Mouse (Mus musculus) colon, adult 2 months (tissue): ENCODE results near the gene Ppp1r35. TPM values are rescaled to one million over a fixed set of nuclear protein-coding genes. Genes with fewer than 3 reads are reported as not detected.

Experiments
- polyA plus RNA-seq: library from polyadenylated mRNA; depleted of rRNA; stranded (reverse); fragments of >200 nt; gene quantifications from 2 replicates; pipeline ENCODE4 v1.2.3, GENCODE M21; 2012; rRNA removed

Ppp1r35 gene
- polyA plus RNA-seq, result 57.8 and 59.4 TPM in 2 replicates

GRCm38 (mm10) chr5:137778635-137779034 lies at the start of gene Ppp1r35:
Ppp1r35 (plus strand) TSS chr5:137778849.

GRCm38 (mm10) chr5:137741023-137741931 lies 37.4 kb upstream of the Ppp1r35 start, which contains the start of gene Nyap1:
Nyap1 (minus strand) TSS chr5:137741607.

DNA sequence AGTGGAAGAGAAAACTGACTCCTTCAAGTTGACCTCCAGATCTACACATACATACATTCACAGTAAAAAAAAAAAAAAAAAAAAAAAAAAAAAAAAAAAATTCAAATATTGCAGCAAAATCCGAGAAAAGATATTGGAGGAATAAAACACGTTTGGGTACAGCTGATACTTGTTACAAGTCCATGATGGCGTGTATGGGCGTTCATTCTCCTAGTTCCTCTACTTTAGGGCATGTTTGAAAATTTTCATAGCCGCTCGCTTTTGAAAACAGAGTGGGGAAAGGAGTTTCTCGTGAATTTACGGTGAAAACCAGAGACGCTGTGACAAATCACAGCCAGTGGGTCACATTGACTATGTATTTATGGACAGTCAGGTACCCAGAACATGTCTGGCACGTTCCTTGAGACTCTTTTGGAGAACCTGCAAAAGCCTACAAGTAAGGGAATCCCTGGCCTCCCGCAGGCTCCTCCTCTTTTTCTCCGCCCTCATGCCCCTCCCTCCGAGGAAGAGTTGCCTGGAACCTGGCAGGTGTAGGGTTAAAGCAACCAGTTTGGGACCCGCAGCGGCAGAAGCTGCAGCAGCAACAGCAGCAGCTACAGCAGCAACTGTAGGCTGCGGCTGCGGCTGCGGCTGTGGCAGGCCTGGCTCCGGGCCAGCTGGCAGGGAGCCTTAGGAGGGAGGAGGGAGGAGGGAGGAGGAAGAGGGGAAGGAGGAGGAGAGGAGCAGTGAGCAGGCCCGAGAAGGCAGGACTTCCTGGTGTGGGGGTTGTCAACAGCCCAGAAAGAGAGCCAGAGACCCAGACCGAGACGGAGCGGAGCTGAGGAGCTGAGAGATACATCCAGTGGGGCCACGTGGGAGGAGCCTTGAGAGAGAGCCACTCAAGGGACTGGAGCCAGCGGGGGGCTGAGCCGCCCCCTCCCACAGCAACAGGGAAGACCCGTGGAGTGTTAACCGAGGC lies 33.2 kb upstream of the Ppp1r35 start, which contains the start of gene Tsc22d4:
Gene Tsc22d4 (plus strand): TSS at position 517 of the 958 bp plus-strand sequence.

GRCm38 (mm10) chr5:137787151-137787928 lies 8.7 kb downstream of the Ppp1r35 start, which contains the start of the genes Mepce and Zcwpw1:
Mepce (minus strand) TSS chr5:137787655.
Zcwpw1 (plus strand) TSS chr5:137787798.

Other genes starting within 250 kb of the Ppp1r35 start
- gene Epo, start 245.6 kb upstream of the Ppp1r35 start, polyA plus RNA-seq, result not detected in 2 replicates
- gene Gnb2, start 245.3 kb upstream of the Ppp1r35 start, polyA plus RNA-seq, result 1,263 and 1,764 TPM in 2 replicates
- 1.6 and 2.3 TPM in 2 replicates for gene Actl6b, start 225.3 kb upstream of the Ppp1r35 start, polyA plus RNA-seq
- gene Tfr2, start 209.0 kb upstream of the Ppp1r35 start, polyA plus RNA-seq, result 0.35 and 0.53 TPM in 2 replicates
- 108 and 115 TPM in 2 replicates for gene Mospd3, start 177.8 kb upstream of the Ppp1r35 start, polyA plus RNA-seq
- gene Pcolce, start 165.1 kb upstream of the Ppp1r35 start, polyA plus RNA-seq, result 102 and 105 TPM in 2 replicates
- 0.76 and 0.82 TPM in 2 replicates for gene Fbxo24, start 149.8 kb upstream of the Ppp1r35 start, polyA plus RNA-seq
- gene Lrch4, start 149.7 kb upstream of the Ppp1r35 start, polyA plus RNA-seq, result 72.8 and 76.5 TPM in 2 replicates
- gene Gm20605, start 149.7 kb upstream of the Ppp1r35 start, polyA plus RNA-seq, result 43.6 and 44.0 TPM in 2 replicates
- gene Sap25, start 137.5 kb upstream of the Ppp1r35 start, polyA plus RNA-seq, result 130 and 133 TPM in 2 replicates
- 0.99 and 1.6 TPM in 2 replicates for gene Irs3, start 133.1 kb upstream of the Ppp1r35 start, polyA plus RNA-seq
- gene Agfg2, start 94.1 kb upstream of the Ppp1r35 start, polyA plus RNA-seq, result 30.9 and 51.1 TPM in 2 replicates
- gene Nyap1, start 37.2 kb upstream of the Ppp1r35 start, polyA plus RNA-seq, result 16.7 and 16.8 TPM in 2 replicates
- gene Tsc22d4, start 33.1 kb upstream of the Ppp1r35 start, polyA plus RNA-seq, result 172 and 193 TPM in 2 replicates
- gene Mepce, start 8.8 kb downstream of the Ppp1r35 start, polyA plus RNA-seq, result 33.8 and 34.4 TPM in 2 replicates
- 0.28 and 0.30 TPM in 2 replicates for gene Zcwpw1, start 8.9 kb downstream of the Ppp1r35 start, polyA plus RNA-seq
- gene Pilra, start 57.4 kb downstream of the Ppp1r35 start, polyA plus RNA-seq, result 1.3 and 3.1 TPM in 2 replicates
- 1.7 and 2.0 TPM in 2 replicates for gene Pilrb1, start 79.3 kb downstream of the Ppp1r35 start, polyA plus RNA-seq
- 2.7 and 2.8 TPM in 2 replicates for gene Pilrb2, start 93.0 kb downstream of the Ppp1r35 start, polyA plus RNA-seq
- 5.7 and 7.1 TPM in 2 replicates for gene Cyp3a13, start 142.8 kb downstream of the Ppp1r35 start, polyA plus RNA-seq
- 0.12 and 0.35 TPM in 2 replicates for gene Gjc3, start 184.2 kb downstream of the Ppp1r35 start, polyA plus RNA-seq
- 0.88 and 1.7 TPM in 2 replicates for gene Azgp1, start 202.7 kb downstream of the Ppp1r35 start, polyA plus RNA-seq
- gene Smok3a, start 242.4 kb downstream of the Ppp1r35 start, polyA plus RNA-seq, result not detected in 2 replicates
- gene Smok3b, start 242.6 kb downstream of the Ppp1r35 start, polyA plus RNA-seq, result not detected in 2 replicates